Mouse (Mus musculus) MEL (cell line): ENCODE measurements around the gene Helz. TPM values are rescaled to one million over a fixed set of nuclear protein-coding genes. Genes with fewer than 3 reads are reported as not detected.

Source experiments
- DNase-seq: peaks from one replicate; pipeline ENCODE4 v3.0.0; 2011; ENCODE audit warnings: low read depth, low spot score
- H3K27ac ChIP-seq: 2 replicates; pipeline ENCODE4 v1.5.1; 2012; ENCODE audit warnings: low read depth, mild to moderate bottlenecking, control low read depth, low read length, moderate library complexity; ENCODE audit not compliant: control insufficient read depth
- H3K27me3 ChIP-seq, 2 experiments: fragments of 150-350 bp in 1 of 2; sonication (generic) in 1 of 2; 2 replicates each; pipeline ENCODE4 v1.6.1; 2012; ENCODE audit warnings: low read length in 2 of 2, mild to moderate bottlenecking in 2 of 2, improper control_type of control experiment in 1 of 2, moderate library complexity in 1 of 2; ENCODE audit not compliant: insufficient read depth in 2 of 2, control insufficient read depth in 1 of 2
- H3K36me3 ChIP-seq, 2 experiments: 2 replicates each; pipeline ENCODE4 v1.6.1; 2012 to 2014; ENCODE audit warnings: low read length in 2 of 2, improper control_type of control experiment in 1 of 2, inconsistent platforms in 1 of 2, mild to moderate bottlenecking in 1 of 2; ENCODE audit not compliant: insufficient read depth in 2 of 2, control insufficient read depth in 1 of 2
- H3K4me1 ChIP-seq, 2 experiments: fragments of 150-350 bp in 1 of 2; sonication (generic) in 1 of 2; 2 replicates each; pipeline ENCODE4 v1.6.1; 2012; ENCODE audit warnings: low read length in 2 of 2, improper control_type of control experiment in 1 of 2, mild to moderate bottlenecking in 1 of 2; ENCODE audit not compliant: insufficient read depth in 2 of 2, control insufficient read depth in 1 of 2
- H3K4me3 ChIP-seq, 2 experiments: fragments of 150-350 bp in 1 of 2; sonication (generic) in 1 of 2; 2 replicates each; pipeline ENCODE4 v1.5.1; 2012; ENCODE audit warnings: low read depth in 2 of 2, low read length in 2 of 2, mild to moderate bottlenecking in 2 of 2, moderate library complexity in 2 of 2, control low read depth in 1 of 2, improper control_type of control experiment in 1 of 2; ENCODE audit not compliant: control insufficient read depth in 1 of 2, insufficient read depth in 1 of 2
- H3K79me2 ChIP-seq: 2 replicates; pipeline ENCODE4 v1.6.1; 2012; ENCODE audit warnings: mild to moderate bottlenecking, low read length, moderate library complexity; ENCODE audit not compliant: control insufficient read depth, poor library complexity, insufficient read depth
- H3K9ac ChIP-seq: 2 replicates; pipeline ENCODE4 v1.6.1; 2012; ENCODE audit warnings: low read depth, mild to moderate bottlenecking, control low read depth, low read length, moderate library complexity; ENCODE audit not compliant: control insufficient read depth, poor library complexity, severe bottlenecking
- H3K9me3 ChIP-seq: fragments of 150-350 bp; sonication (generic); replicated peaks from 2 replicates; pipeline ENCODE4 v1.6.1; 2012; ENCODE audit warnings: mild to moderate bottlenecking, low read length, improper control_type of control experiment, moderate library complexity; ENCODE audit not compliant: insufficient read depth
- CHD2 ChIP-seq: IDR thresholded peaks from 2 replicates; pipeline ENCODE4 v1.6.1; 2011; ENCODE audit warnings: low read length, improper control_type of control experiment
- CTCF ChIP-seq, 3 experiments: IDR thresholded peaks in 2 of 3; conservative IDR thresholded peaks in 1 of 3; 2 replicates each; pipeline ENCODE4 v1.5.1; 2011 to 2012; ENCODE audit warnings: low read length in 3 of 3, low read depth in 2 of 3, mild to moderate bottlenecking in 2 of 3, improper control_type of control experiment in 1 of 3, inconsistent platforms in 1 of 3, mixed read lengths in 1 of 3, moderate library complexity in 1 of 3; ENCODE audit not compliant: control insufficient read depth in 1 of 3, insufficient read depth in 1 of 3, poor library complexity in 1 of 3, severe bottlenecking in 1 of 3
- ELF1 ChIP-seq: IDR thresholded peaks from 2 replicates; pipeline ENCODE4 v1.6.1; 2014; ENCODE audit warnings: low read depth, mild to moderate bottlenecking, inconsistent platforms, low read length, improper control_type of control experiment, moderate library complexity
- EP300 ChIP-seq, 2 experiments: IDR thresholded peaks; 2 replicates each; pipeline ENCODE4 v1.6.1; 2011; ENCODE audit warnings: improper control_type of control experiment in 2 of 2, low read length in 2 of 2, low read depth in 1 of 2, mild to moderate bottlenecking in 1 of 2
- HCFC1 ChIP-seq: IDR thresholded peaks from 2 replicates; pipeline ENCODE4 v1.6.1; 2012; ENCODE audit warnings: low read depth, mild to moderate bottlenecking, inconsistent platforms, low read length, improper control_type of control experiment, moderate library complexity
- JUND ChIP-seq: IDR thresholded peaks from 2 replicates; pipeline ENCODE4 v1.6.1; 2011; ENCODE audit warnings: low read depth, mild to moderate bottlenecking, improper control_type of control experiment, low read length
- KAT2A ChIP-seq: conservative IDR thresholded peaks from 2 replicates; pipeline ENCODE4 v1.6.1; 2012; ENCODE audit warnings: low read depth, low read length, improper control_type of control experiment, inconsistent platforms
- MAZ ChIP-seq: IDR thresholded peaks from 2 replicates; pipeline ENCODE4 v1.6.1; 2012; ENCODE audit warnings: low read depth, mild to moderate bottlenecking, inconsistent platforms, low read length, improper control_type of control experiment
- MEF2A ChIP-seq: IDR thresholded peaks from 2 replicates; pipeline ENCODE4 v1.6.1; 2014; ENCODE audit warnings: low read depth, mild to moderate bottlenecking, inconsistent platforms, low read length, improper control_type of control experiment; ENCODE audit not compliant: poor library complexity, insufficient replicate concordance, severe bottlenecking; ENCODE audit errors: extremely low read depth
- MXI1 ChIP-seq: IDR thresholded peaks from 2 replicates; pipeline ENCODE4 v1.6.1; 2011; ENCODE audit warnings: mild to moderate bottlenecking, low read depth, low read length, improper control_type of control experiment
- NELFE ChIP-seq: IDR thresholded peaks from 2 replicates; pipeline ENCODE4 v1.6.1; 2011; ENCODE audit warnings: low read depth, low read length, improper control_type of control experiment
- NRF1 ChIP-seq: IDR thresholded peaks from 2 replicates; pipeline ENCODE4 v1.6.1; 2014; ENCODE audit warnings: low read depth, mild to moderate bottlenecking, inconsistent platforms, low read length, improper control_type of control experiment, moderate library complexity; ENCODE audit not compliant: poor library complexity, insufficient read depth, severe bottlenecking
- RCOR1 ChIP-seq: IDR thresholded peaks from 2 replicates; pipeline ENCODE4 v1.6.1; 2012; ENCODE audit warnings: low read depth, mild to moderate bottlenecking, inconsistent platforms, low read length, improper control_type of control experiment
- SIN3A ChIP-seq: IDR thresholded peaks from 2 replicates; pipeline ENCODE4 v1.6.1; 2012; ENCODE audit warnings: low read length, improper control_type of control experiment, inconsistent platforms
- TAL1 ChIP-seq: IDR thresholded peaks from 2 replicates; pipeline ENCODE4 v1.6.1; 2012; ENCODE audit warnings: mild to moderate bottlenecking, inconsistent platforms, low read length, moderate library complexity, mixed read lengths
- TBP ChIP-seq: IDR thresholded peaks from 2 replicates; pipeline ENCODE4 v1.8.0; 2011; ENCODE audit warnings: low read depth, low read length, improper control_type of control experiment
- UBTF ChIP-seq: IDR thresholded peaks from 2 replicates; pipeline ENCODE4 v1.6.1; 2012; ENCODE audit warnings: low read depth, mild to moderate bottlenecking, inconsistent platforms, low read length, improper control_type of control experiment, moderate library complexity, borderline replicate concordance; ENCODE audit not compliant: insufficient read depth
- USF1 ChIP-seq: IDR thresholded peaks from 2 replicates; pipeline ENCODE4 v1.6.1; 2014; ENCODE audit warnings: low read depth, mild to moderate bottlenecking, inconsistent platforms, low read length, improper control_type of control experiment, moderate library complexity
- ZMIZ1 ChIP-seq: IDR thresholded peaks from 2 replicates; pipeline ENCODE4 v1.6.1; 2012; ENCODE audit warnings: low read depth, mild to moderate bottlenecking, inconsistent platforms, low read length, improper control_type of control experiment, moderate library complexity
- polyA plus RNA-seq, 2 experiments: library from polyadenylated mRNA; stranded (reverse) in 1 of 2; unstranded in 1 of 2; fragments of >175 nt in 1 of 2; fragments of >200 nt in 1 of 2; gene quantifications; 2 replicates each; pipeline versions ENCODE4 v1.2.1 to v1.2.4; 2012; ENCODE audit warnings: low replicate concordance in 2 of 2, low read depth in 1 of 2; ENCODE audit not compliant: insufficient read length in 2 of 2, insufficient read depth in 1 of 2, missing spikeins in 1 of 2
- total RNA-seq: library from RNA; depleted of rRNA; stranded (reverse); fragments of 300-350 nt; gene quantifications from 2 replicates; pipeline ENCODE4 v1.2.3, GENCODE M21; 2012

The Helz gene
- total and polyA plus RNA-seq, 3 experiments = 15.1 to 41.0 (median 39.9) TPM

GRCm38 (mm10) chr11:107587141-107587540, 39.4 kb downstream of the Helz start:
- Histone ChIP-seq H3K27me3 (no peaks in the 10 kb centered on the region), H3K27ac (no peak overlapping the region), H3K4me1 (no peaks in the 10 kb centered on the region), H3K36me3 (peaks cover 0 to 3% of the 10 kb centered on the region in 2 experiments; a peak in 1 of 4 replicates), H3K9ac (no peak overlapping the region), H3K4me3 (no peak overlapping the region), H3K79me2 (no peaks in the 10 kb centered on the region), H3K9me3 (no peaks in the 10 kb centered on the region)
- no peak for DNase-seq
- no peak for TF ChIP-seq MEF2A
- no peak for TF ChIP-seq USF1
- no peak for TF ChIP-seq KAT2A
- no peak for TF ChIP-seq NELFE
- no peak for TF ChIP-seq NRF1
- no peak for TF ChIP-seq TAL1
- no peak for TF ChIP-seq CTCF (IDR thresholded peaks at IDR 0.05 in 2 of 3, conservative IDR thresholded peaks at IDR 0.05 in 1 of 3; ENCODE audit: control insufficient read depth in 1 of 3, insufficient read depth in 1 of 3, low read depth in 2 of 3, low read length in 3 of 3, poor library complexity in 1 of 3, severe bottlenecking in 1 of 3)

DNA sequence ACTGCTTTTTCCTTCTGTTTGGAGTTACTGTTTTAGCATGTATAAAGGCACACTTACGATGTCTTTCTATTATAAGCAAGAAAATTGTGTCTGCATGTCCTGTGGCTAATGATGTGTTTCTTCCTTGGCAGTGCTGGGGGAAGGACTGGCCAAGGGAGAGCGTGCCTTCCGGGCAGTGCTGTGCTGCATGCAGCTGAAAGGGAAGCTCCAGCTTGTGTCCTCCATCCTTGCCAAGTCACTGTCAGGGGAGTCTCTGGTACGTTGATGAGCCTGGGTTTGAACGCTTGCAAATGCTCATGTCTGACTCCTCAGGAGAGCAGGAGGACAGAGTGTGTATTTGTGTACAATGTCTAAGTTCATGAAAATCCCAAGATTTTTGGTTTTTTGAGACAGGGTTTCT, 44.8 kb downstream of the Helz start:
- Histone ChIP-seq H3K4me1 (no peaks in the 10 kb centered on the region), H3K79me2 (no peaks in the 10 kb centered on the region), H3K27me3 (no peaks in the 10 kb centered on the region), H3K9me3 (no peaks in the 10 kb centered on the region), H3K36me3 (peaks cover 0 to 10% of the 10 kb centered on the region in 2 experiments; a peak in 2 of 4 replicates), H3K4me3 (no peak overlapping the region), H3K27ac (no peak overlapping the region), H3K9ac (no peak overlapping the region)
- TF ChIP-seq CHD2 (no peak), ZMIZ1 (no peak), EP300 (IDR thresholded peaks at IDR 0.05; ENCODE audit: low read depth in 1 of 2, low read length in 2 of 2) (no peak), ELF1 (no peak), TBP (no peak), JUND (no peak), MEF2A (no peak), RCOR1 (no peak), SIN3A (no peak), MXI1 (no peak), UBTF (no peak), CTCF (IDR thresholded peaks at IDR 0.05 in 2 of 3, conservative IDR thresholded peaks at IDR 0.05 in 1 of 3; ENCODE audit: control insufficient read depth in 1 of 3, insufficient read depth in 1 of 3, low read depth in 2 of 3, low read length in 3 of 3, poor library complexity in 1 of 3, severe bottlenecking in 1 of 3) (no peak), HCFC1 (no peak), MAZ (no peak)
- no peak for DNase-seq
